Mouse (Mus musculus) midbrain, postnatal 0 days (tissue): ENCODE results near the gene Lyst. TPM values are rescaled to one million over a fixed set of nuclear protein-coding genes. Genes with fewer than 3 reads are reported as not detected.

Source experiments
- ATAC-seq: fragments of 200-750 bp; cut with Nextera tagmentation; 2 replicates; pipeline ENCODE4 v1.8.0; 2017; ENCODE audit warnings: moderate number of reproducible peaks, mild to moderate bottlenecking, moderate TSS enrichment, moderate library complexity; ENCODE audit not compliant: low FRiP score
- DNase-seq: peaks from one replicate; pipeline ENCODE4 v3.0.0-alpha.2; 2015; ENCODE audit warnings: low spot score
- H3K27ac ChIP-seq: fragments of 300-500 bp; sonication (generic); 2 replicates; pipeline ENCODE4 v1.5.1; 2014; ENCODE audit warnings: low read depth, mild to moderate bottlenecking, low read length, mixed read lengths
- H3K27me3 ChIP-seq: fragments of 300-500 bp; sonication (generic); 2 replicates; pipeline ENCODE4 v1.6.1; 2014; ENCODE audit warnings: low read length, control low read depth, mixed read lengths; ENCODE audit not compliant: insufficient read depth
- H3K36me3 ChIP-seq: fragments of 300-500 bp; sonication (generic); 2 replicates; pipeline ENCODE4 v1.6.1; 2014; ENCODE audit warnings: low read length, control low read depth, mixed read lengths; ENCODE audit not compliant: insufficient read depth
- H3K4me1 ChIP-seq: fragments of 300-500 bp; sonication (generic); 2 replicates; pipeline ENCODE4 v1.6.1; 2014; ENCODE audit warnings: mild to moderate bottlenecking, control low read depth, antibody characterized with exemption, low read length, mixed read lengths; ENCODE audit not compliant: insufficient read depth
- H3K4me2 ChIP-seq: fragments of 300-500 bp; sonication (generic); 2 replicates; pipeline ENCODE4 v1.6.1; 2014; ENCODE audit warnings: low read depth, mild to moderate bottlenecking, low read length, mixed read lengths; ENCODE audit not compliant: poor library complexity, severe bottlenecking
- H3K4me3 ChIP-seq: fragments of 300-500 bp; sonication (generic); 2 replicates; pipeline ENCODE4 v1.5.1; 2014; ENCODE audit warnings: low read depth, mild to moderate bottlenecking, low read length, moderate library complexity
- H3K9ac ChIP-seq: fragments of 300-500 bp; sonication (generic); replicated peaks from 2 replicates; pipeline ENCODE4 v1.6.1; 2014; ENCODE audit warnings: mild to moderate bottlenecking, low read length, moderate library complexity, mixed read lengths; ENCODE audit not compliant: poor library complexity, severe bottlenecking
- H3K9me3 ChIP-seq: fragments of 300-500 bp; sonication (generic); 2 replicates; pipeline ENCODE4 v1.6.1; 2016; ENCODE audit warnings: low read length, control low read depth
- CTCF ChIP-seq: IDR thresholded peaks from 2 replicates; pipeline ENCODE4 v1.5.1; 2016; ENCODE audit warnings: antibody characterized with exemption, mild to moderate bottlenecking
- WGBS: fragments of 180-500 bp; shearing (Covaris S2); extraction: QIAGEN DNeasy Blood & Tissue Kit; methylation state at CpG from one replicate; pipeline ENCODE4 v1.1.7; 2014; 5-methylcytosine and 5-hydroxymethylcytosine counted together
- polyA plus RNA-seq: library from polyadenylated mRNA; unstranded; fragments of >200 nt; fragmentation: Nextera tagmentation; extraction: Ambion mirVana; gene quantifications from 2 replicates; pipeline ENCODE4 v1.2.1, GENCODE M21; 2015
- total RNA-seq: library from RNA; depleted of rRNA; stranded (reverse); fragments of >200 nt; gene quantifications from 2 replicates; pipeline ENCODE4 v1.2.3, GENCODE M21; 2014

Lyst gene
- total and polyA plus RNA-seq, 2 experiments from 2014 or later: 5.2 to 15.9 TPM

DNA sequence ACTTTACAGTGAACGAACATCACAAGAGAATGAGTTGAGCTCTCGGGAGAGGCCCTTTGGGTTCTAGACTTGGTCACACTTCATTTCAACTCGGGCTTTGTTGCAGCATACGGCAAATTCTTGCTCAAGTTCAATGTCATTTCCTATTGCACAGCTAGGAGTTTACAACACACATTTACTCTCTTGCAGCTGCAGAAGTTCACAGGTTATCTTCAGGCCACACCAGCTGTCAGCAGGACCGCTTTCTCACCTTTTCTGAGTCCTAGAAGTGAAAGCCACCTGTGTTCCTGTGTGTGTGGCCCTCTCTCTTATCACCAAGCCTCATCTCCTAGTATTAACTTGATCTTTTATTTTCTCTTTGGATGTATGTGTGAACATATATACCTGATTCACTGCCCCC, 31.3 kb upstream of the Lyst start:
- H3K27me3 ChIP-seq: 0 out of 2 replicates have a peak, but pooled peaks cover 4% of the 10 kb centered on the region
- no peaks in the 10 kb centered on the region for H3K9me3 ChIP-seq
- no peaks in the 10 kb centered on the region for H3K36me3 ChIP-seq
- H3K4me3 ChIP-seq: no peak overlapping the region
- DNase-seq (no peak), ATAC-seq (no peak)
- H3K9ac ChIP-seq: no peak overlapping the region
- no peaks in the 10 kb centered on the region for H3K4me1 ChIP-seq
- no peak for TF ChIP-seq CTCF
- no peak overlapping the region for H3K4me2 ChIP-seq
- no peak overlapping the region for H3K27ac ChIP-seq
- WGBS: 78% methylated on average over 5 of the region's 5 CpGs

DNA sequence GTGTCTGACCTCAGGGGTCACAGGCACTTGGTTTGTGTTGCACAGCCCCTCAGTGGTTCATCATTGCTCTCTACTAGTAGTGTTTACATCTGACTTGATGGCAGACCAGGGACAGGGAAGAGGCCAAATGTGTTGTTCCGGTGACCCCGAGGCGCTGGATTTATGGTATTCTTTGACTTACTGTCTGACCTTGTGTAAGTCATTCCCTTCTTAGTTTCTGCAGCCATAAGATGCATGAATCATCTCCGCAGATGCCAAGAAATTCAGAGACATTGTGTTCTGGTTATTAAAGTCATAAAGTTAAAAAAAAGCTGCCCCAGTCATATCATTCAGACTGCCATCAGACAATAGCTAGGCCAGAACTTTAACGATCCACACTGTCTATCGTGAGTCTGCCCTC, 27.6 kb upstream of the Lyst start:
- no peaks in the 10 kb centered on the region for H3K27me3 ChIP-seq
- no peak for TF ChIP-seq CTCF
- WGBS: 89% methylated on average over 6 of the region's 6 CpGs
- H3K4me1 ChIP-seq: no peaks in the 10 kb centered on the region
- H3K9me3 ChIP-seq: no peaks in the 10 kb centered on the region
- no peaks in the 10 kb centered on the region for H3K36me3 ChIP-seq
- no peak overlapping the region for H3K4me3 ChIP-seq
- no peak for ATAC-seq
- H3K27ac ChIP-seq: no peak overlapping the region
- no peak for DNase-seq
- H3K9ac ChIP-seq: no peak overlapping the region
- no peak overlapping the region for H3K4me2 ChIP-seq

DNA sequence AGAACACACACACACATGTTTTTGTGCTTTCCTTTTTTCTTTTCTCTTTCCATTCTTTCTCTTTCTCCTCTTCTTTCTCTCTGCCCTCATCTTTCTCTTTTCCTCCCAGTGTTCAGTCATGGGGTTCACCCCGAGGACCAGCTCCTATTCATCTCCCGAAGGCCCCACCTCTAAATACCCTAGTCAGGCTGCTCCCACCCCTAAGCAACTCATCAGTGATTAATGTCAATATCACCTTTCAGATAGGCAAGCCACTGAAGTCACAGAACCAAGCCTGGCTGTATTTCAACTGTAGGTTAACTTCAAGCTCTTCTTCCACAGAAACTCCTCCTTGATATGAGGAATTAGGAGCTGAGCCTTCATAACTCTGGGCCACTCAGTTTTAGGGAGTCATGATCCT, 26.1 kb upstream of the Lyst start:
- ATAC-seq: no peak
- H3K4me1 ChIP-seq: no peaks in the 10 kb centered on the region
- no peak for TF ChIP-seq CTCF
- H3K9me3 ChIP-seq: no peaks in the 10 kb centered on the region
- no peaks in the 10 kb centered on the region for H3K36me3 ChIP-seq
- no peak overlapping the region for H3K4me3 ChIP-seq
- H3K9ac ChIP-seq: no peak overlapping the region
- H3K4me2 ChIP-seq: no peak overlapping the region
- no peak for DNase-seq
- no peak overlapping the region for H3K27ac ChIP-seq
- WGBS: 78% methylated on average over 2 of the region's 2 CpGs
- H3K27me3 ChIP-seq: no peaks in the 10 kb centered on the region

DNA sequence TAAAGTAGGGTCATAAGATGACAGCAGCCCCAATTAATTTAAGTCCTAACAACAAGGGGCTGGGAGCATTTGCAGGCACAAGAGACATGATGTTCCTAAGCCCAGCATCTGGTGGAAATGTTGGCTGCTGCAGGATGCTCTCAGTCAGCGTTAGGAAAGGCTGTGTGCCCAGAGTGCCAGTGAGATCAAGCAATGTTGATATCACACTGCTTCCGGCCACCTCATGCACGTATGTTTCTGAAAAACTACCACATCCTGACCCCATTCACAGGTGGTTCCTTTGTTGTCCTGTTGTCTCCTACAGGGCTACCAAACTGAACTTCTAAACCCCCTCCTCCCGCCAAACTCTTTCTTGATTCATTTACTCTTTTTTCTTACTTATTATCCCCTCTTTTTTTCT, 25.7 kb upstream of the Lyst start:
- WGBS: 67% methylated on average over 4 of the region's 4 CpGs
- H3K4me3 ChIP-seq: no peak overlapping the region
- H3K4me1 ChIP-seq: no peaks in the 10 kb centered on the region
- no peak overlapping the region for H3K9ac ChIP-seq
- no peaks in the 10 kb centered on the region for H3K27me3 ChIP-seq
- TF ChIP-seq CTCF: no peak
- no peak overlapping the region for H3K4me2 ChIP-seq
- no peaks in the 10 kb centered on the region for H3K36me3 ChIP-seq
- H3K27ac ChIP-seq: no peak overlapping the region
- no peak for ATAC-seq
- no peaks in the 10 kb centered on the region for H3K9me3 ChIP-seq
- no peak for DNase-seq

DNA sequence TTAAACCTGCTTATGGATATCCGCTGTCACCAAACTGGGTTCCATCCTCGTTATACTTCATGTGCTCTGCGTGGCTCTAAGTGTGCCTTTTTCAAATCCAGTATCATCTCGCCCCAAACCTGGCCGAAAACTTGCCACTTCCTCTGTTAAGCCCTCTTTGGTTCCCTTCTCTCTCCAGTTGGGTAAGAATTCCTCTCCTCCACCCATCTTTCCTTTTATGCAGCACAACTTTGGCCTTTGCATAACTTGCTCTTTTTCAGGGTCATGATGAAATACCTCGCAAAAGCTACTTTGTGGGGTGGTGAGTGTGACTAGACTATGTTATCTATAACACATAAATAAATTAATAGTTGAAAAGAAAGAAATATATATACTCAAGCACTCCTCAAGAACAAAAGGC, 22.6 kb upstream of the Lyst start:
- Histone ChIP-seq H3K4me3 (no peak overlapping the region), H3K27ac (no peak overlapping the region), H3K9ac (no peak overlapping the region), H3K4me1 (no peaks in the 10 kb centered on the region), H3K4me2 (no peak overlapping the region), H3K36me3 (no peaks in the 10 kb centered on the region), H3K27me3 (no peaks in the 10 kb centered on the region), H3K9me3 (no peaks in the 10 kb centered on the region)
- DNase-seq (no peak), ATAC-seq (no peak)
- WGBS: 94% methylated on average over 6 of the region's 6 CpGs
- no peak for TF ChIP-seq CTCF

DNA sequence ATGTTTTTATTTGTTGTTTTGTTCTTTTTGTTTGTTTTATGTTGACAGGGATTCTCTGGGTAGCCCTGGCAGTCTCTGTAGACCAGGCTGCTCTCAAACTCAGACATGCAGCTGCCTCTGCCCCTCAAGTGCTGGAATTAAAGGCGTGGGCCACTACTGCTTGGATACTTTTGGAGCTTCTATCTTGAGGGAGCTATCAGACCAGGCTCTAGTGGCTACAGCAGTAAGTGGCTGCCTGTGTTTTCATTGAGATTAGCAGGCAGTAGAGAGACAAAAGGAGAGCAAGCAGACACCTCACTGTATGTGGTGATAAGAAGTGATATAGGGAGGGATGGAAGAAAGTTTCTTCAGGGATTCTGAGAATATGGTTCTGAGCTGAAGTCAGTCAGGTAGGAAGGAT, 21.4 kb upstream of the Lyst start:
- Histone ChIP-seq H3K36me3 (no peaks in the 10 kb centered on the region), H3K4me1 (no peaks in the 10 kb centered on the region), H3K4me3 (no peak overlapping the region), H3K27me3 (no peaks in the 10 kb centered on the region), H3K9me3 (no peaks in the 10 kb centered on the region), H3K27ac (no peak overlapping the region), H3K4me2 (no peak overlapping the region), H3K9ac (no peak overlapping the region)
- no peak for ATAC-seq
- DNase-seq: no peak
- 81% methylated on average over 1 of the region's 1 CpGs for WGBS
- no peak for TF ChIP-seq CTCF

DNA sequence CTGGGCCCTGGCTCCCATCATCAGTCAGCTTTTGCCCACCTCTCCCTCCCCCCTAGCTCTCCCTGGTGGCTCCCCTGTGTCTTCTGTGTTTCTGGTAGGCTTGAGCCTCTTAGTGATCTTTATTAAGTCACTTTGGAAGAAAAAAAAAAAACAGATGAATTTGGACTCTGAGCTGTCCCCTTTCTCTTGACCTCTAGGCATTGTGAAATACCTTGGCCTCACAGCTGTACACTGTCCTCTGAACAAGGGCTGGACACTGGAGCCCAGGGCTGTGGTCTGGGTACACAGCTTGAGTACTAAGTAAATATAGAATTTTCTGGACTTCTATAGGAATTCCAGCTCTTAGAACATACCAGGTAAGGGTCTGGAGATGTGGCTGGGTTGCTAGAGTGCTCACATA, 20.6 kb upstream of the Lyst start:
- Histone ChIP-seq H3K4me3 (no peak overlapping the region), H3K9me3 (no peaks in the 10 kb centered on the region), H3K36me3 (no peaks in the 10 kb centered on the region), H3K4me2 (no peak overlapping the region), H3K4me1 (no peaks in the 10 kb centered on the region), H3K9ac (no peak overlapping the region), H3K27me3 (no peaks in the 10 kb centered on the region), H3K27ac (no peak overlapping the region)
- DNase-seq (no peak), ATAC-seq (no peak)
- TF ChIP-seq CTCF: no peak
